Mouse (Mus musculus) frontal cortex, postnatal 36 days (tissue): ENCODE data around the gene Msmp.
A peak's percentile ranks its signal among the peaks of the same experiment; 100 is the strongest.
"Not testable (repeated sequence)": the region's sequence is repeated elsewhere in the genome, so short reads cannot be mapped to it uniquely, and the experiment has no call there.

Source experiments
- DNase-seq, 2 experiments: peaks; one replicate each; pipeline ENCODE4 v3.0.0; 2022; ENCODE audit warnings: low spot score in 2 of 2

Gene Msmp

GRCm38 (mm10) chr4:43561997-43562768 lies 22.1 kb downstream of the Msmp start, which contains the start of the genes Creb3 and Tln1:
Gene Creb3, plus strand, starts transcription at chr4:43562332.
Gene Tln1, minus strand, starts transcription at chr4:43562691.
- peak; percentile 95 to 98 for DNase-seq

- DNase-seq: no peak
These were observed 22.8 kb downstream of the Msmp start for GRCm38 (mm10) chr4:43561436-43561996.

- no peak for DNase-seq
These were observed 23.3 kb downstream of the Msmp start for GRCm38 (mm10) chr4:43560976-43561375.

- no peak for DNase-seq
These were observed 24.1 kb downstream of the Msmp start for GRCm38 (mm10) chr4:43560243-43560611.

GRCm38 (mm10) chr4:43559519-43560242 lies 24.6 kb downstream of the Msmp start:
- DNase-seq: no peak

GRCm38 (mm10) chr4:43558631-43559356 lies 25.5 kb downstream of the Msmp start:
- no peak for DNase-seq

GRCm38 (mm10) chr4:43558028-43558630 lies 26.2 kb downstream of the Msmp start:
- no peak for DNase-seq

GRCm38 (mm10) chr4:43555926-43556325 lies 28.4 kb downstream of the Msmp start:
- DNase-seq: no peak

- DNase-seq: no peak
These were observed 30.4 kb downstream of the Msmp start for GRCm38 (mm10) chr4:43553891-43554290.

- peak; percentile 66 to 82 for DNase-seq
These were observed 31.9 kb downstream of the Msmp start for GRCm38 (mm10) chr4:43552437-43552836.

- DNase-seq: not testable (repeated sequence)
These were observed 32.4 kb downstream of the Msmp start for GRCm38 (mm10) chr4:43551854-43552253.

- no peak for DNase-seq
These were observed 35.2 kb downstream of the Msmp start for GRCm38 (mm10) chr4:43549055-43549454.

GRCm38 (mm10) chr4:43547160-43547559 lies 37.1 kb downstream of the Msmp start:
- DNase-seq: no peak

- no peak for DNase-seq
These were observed 37.8 kb downstream of the Msmp start for GRCm38 (mm10) chr4:43546375-43547047.

GRCm38 (mm10) chr4:43542044-43542443 lies 42.2 kb downstream of the Msmp start:
- DNase-seq: no peak

- DNase-seq: no peak
These were observed 48.3 kb downstream of the Msmp start for GRCm38 (mm10) chr4:43536031-43536430.

- DNase-seq: no peak
These were observed 48.7 kb downstream of the Msmp start for GRCm38 (mm10) chr4:43535628-43536027.

- DNase-seq: no peak
These were observed 51.0 kb downstream of the Msmp start for GRCm38 (mm10) chr4:43533270-43533669.
